Mouse (Mus musculus) C3H10T1/2 (cell line): ENCODE measurements around the gene Ngb. TPM values are rescaled to one million over a fixed set of nuclear protein-coding genes. Genes with fewer than 3 reads are reported as not detected.

Source experiments
- polyA plus RNA-seq, 2 experiments: library from polyadenylated mRNA; unstranded; fragments of >200 nt; fragmentation: generic; extraction: Trizol; gene quantifications; one replicate each; pipeline ENCODE4 v1.2.1; 2012; ENCODE audit warnings: missing spikeins in 2 of 2

Ngb gene
- polyA plus RNA-seq: under 1 TPM; 0.01 to 0.25 TPM

DNA sequence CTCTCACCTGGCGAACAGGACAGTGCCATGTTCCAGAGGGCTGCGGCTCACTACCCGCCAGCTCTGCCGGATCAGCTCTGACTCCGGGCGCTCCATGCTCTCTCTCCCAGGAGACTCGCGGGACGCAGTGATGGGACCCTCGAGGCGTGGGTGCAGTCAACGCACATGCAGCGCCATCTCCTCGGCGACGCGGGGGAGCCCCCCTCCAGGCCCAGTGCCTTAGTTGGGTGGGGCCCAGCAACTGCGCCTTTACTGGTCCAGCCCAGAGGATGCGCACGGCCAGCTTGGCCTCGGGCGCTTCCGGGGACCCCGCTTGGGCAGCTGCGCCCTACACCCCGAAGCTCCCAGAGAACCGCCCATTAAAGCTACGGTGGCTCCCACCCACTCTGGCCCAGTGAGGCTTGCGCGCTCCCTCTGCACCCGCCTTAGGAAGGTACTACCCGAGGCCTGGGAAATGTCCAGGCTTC, at the start of gene Ngb:
Gene Ngb, minus strand, starts transcription at position 375 of the 467 bp plus-strand sequence.

DNA sequence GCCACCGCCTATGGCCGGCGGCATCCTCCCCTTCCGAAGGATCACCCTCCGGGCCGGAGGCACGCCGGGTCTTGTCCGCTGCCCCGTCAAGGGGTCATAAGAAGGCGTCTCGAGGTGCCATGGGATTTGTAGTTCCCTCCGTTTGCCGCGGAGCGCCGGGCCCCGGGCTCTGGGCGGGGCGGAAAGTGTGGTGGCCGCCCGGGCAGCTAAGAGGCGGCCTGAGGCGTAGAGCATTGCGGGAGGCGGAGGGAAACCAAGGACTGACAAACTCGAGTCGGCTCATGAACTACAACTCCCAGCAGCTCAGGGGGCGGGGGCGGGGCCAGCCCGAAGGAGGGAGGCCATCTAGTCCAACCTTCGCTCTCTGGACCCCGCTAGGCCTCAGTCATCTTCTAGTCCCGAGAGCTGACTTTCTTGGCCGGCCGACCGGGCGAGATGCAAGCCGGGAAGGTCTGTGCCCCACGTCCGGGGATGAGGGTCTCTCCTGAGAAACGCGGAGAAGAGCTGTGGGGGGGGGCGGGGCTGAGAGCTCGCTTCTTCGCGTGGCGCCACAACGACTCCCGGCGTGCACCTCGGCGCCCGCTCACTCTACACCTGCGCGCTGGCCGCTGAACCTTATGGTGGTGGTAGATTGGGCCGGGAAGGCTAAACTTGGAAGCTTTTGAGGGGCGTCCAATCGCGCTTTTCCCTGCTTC, 45.2 kb upstream of the Ngb start, which contains the start of gene Pomt2:
Gene Pomt2, minus strand, starts transcription at position 574 of the 695 bp plus-strand sequence.

DNA sequence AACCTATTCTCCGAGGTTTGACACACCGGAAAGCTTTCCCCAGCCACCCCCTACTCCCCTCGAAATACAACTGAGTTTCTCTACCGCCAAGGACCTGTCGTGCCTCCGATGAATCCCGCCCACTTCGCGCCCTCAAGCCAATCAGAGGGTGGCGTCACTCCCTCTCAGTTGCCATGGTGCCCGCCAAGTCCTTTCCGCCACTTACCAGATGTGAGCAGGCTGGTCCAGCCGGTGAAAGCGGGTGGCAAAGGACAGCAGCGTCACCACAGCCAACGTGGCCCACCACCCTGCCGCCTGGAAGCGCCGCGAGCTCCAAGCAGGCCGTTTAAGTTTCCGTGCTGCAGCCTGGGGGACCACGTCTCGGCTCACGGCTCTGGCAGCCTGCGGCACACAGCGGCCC, 44.6 kb upstream of the Ngb start, which contains the start of gene Gstz1:
Gene Gstz1, plus strand, starts transcription at position 200 of the 400 bp plus-strand sequence.

Other genes starting within 250 kb of the Ngb start
- gene Irf2bpl, start 217.7 kb downstream of the Ngb start, polyA plus RNA-seq: 10 to 100 TPM in 1 of 2 experiments, 1 to 10 TPM in 1; 6.7 to 21.2 TPM
- 1 to 10 TPM; 1.2 to 6.9 TPM for gene Cipc, start 155.5 kb downstream of the Ngb start, polyA plus RNA-seq
- under 1 TPM; 0.01 to 0.15 TPM for gene Zdhhc22, start 112.1 kb downstream of the Ngb start, polyA plus RNA-seq
- gene Tmem63c, start 81.2 kb downstream of the Ngb start, polyA plus RNA-seq: under 1 TPM in 1 of 2 experiments, not detected in 1; 0.13 TPM
- 10 to 100 TPM; 21.1 to 49.3 TPM for gene Gstz1, start 44.6 kb upstream of the Ngb start, polyA plus RNA-seq
- 1 to 10 TPM; 6.8 to 9.7 TPM for gene Pomt2, start 45.4 kb upstream of the Ngb start, polyA plus RNA-seq
- under 1 TPM; 0.05 to 0.54 TPM for gene Samd15, start 97.2 kb upstream of the Ngb start, polyA plus RNA-seq
- gene Tmed8, start 97.9 kb upstream of the Ngb start, polyA plus RNA-seq: 1 to 10 TPM in 1 of 2 experiments, under 1 TPM in 1; 0.25 to 1.7 TPM
- under 1 TPM; 0.07 to 0.61 TPM for gene Noxred1, start 136.2 kb upstream of the Ngb start, polyA plus RNA-seq
- 10 to 100 TPM in 1 of 2 experiments, 1 to 10 TPM in 1; 7.7 to 31.7 TPM for gene Vipas39, start 163.7 kb upstream of the Ngb start, polyA plus RNA-seq
- gene Ahsa1, start 163.9 kb upstream of the Ngb start, polyA plus RNA-seq: 100 to 1,000 TPM in 1 of 2 experiments, 10 to 100 TPM in 1; 63.0 to 114 TPM
- gene Ism2, start 197.2 kb upstream of the Ngb start, polyA plus RNA-seq: under 1 TPM; 0.29 to 0.93 TPM